Mouse (Mus musculus): ENCODE results near the gene Mrtfb. TPM values are rescaled to one million over a fixed set of nuclear protein-coding genes. Genes with fewer than 3 reads are reported as not detected.
"Not testable (repeated sequence)": the region's sequence is repeated elsewhere in the genome, so short reads cannot be mapped to it uniquely, and the experiment has no call there.

Gene Mrtfb
- polyA plus RNA-seq, 1 experiment from 2014 or later, result 22.5 TPM

- Histone ChIP-seq H3K9ac (no peak overlapping the region), H3K36me3 (peaks cover 6% of the 10 kb centered on the region; the same call in 1 of the 2 replicates), H3K27ac (no peak overlapping the region), H3K4me2 (no peak overlapping the region), H3K9me3 (no peaks in the 10 kb centered on the region), H3K4me1 (0 out of 2 replicates have a peak, but pooled peaks cover 3% of the 10 kb centered on the region), H3K4me3 (replicated peaks) (no peak overlapping the region), H3K27me3 (replicated peaks) (no peaks in the 10 kb centered on the region)
- ATAC-seq (ENCODE audit: insufficient read depth, low FRiP score, low read depth), result no peak
- 54% methylated on average over 3 of the region's 3 CpGs for WGBS
Measured at GRCm38 (mm10) chr16:13331898-13332297, 75.6 kb downstream of the Mrtfb start.

- Histone ChIP-seq H3K9ac (no peak overlapping the region), H3K27ac (no peak overlapping the region), H3K36me3 (peaks cover 2% of the 10 kb centered on the region; the same call in 1 of the 2 replicates), H3K4me1 (0 out of 2 replicates have a peak, but pooled peaks cover 3% of the 10 kb centered on the region), H3K4me2 (no peak overlapping the region), H3K4me3 (replicated peaks) (no peak overlapping the region), H3K9me3 (no peaks in the 10 kb centered on the region), H3K27me3 (replicated peaks) (no peaks in the 10 kb centered on the region)
- ATAC-seq (ENCODE audit: insufficient read depth, low FRiP score, low read depth), result no peak
- 81% methylated on average over 2 of the region's 2 CpGs for WGBS
Measured at GRCm38 (mm10) chr16:13332536-13332935, 76.3 kb downstream of the Mrtfb start.

- Histone ChIP-seq H3K4me1 (0 out of 2 replicates have a peak, but pooled peaks cover 3% of the 10 kb centered on the region), H3K27me3 (replicated peaks) (no peaks in the 10 kb centered on the region), H3K9ac (no peak overlapping the region), H3K9me3 (no peaks in the 10 kb centered on the region), H3K27ac (no peak overlapping the region), H3K36me3 (no peaks in the 10 kb centered on the region), H3K4me2 (no peak overlapping the region), H3K4me3 (replicated peaks) (no peak overlapping the region)
- no peak for ATAC-seq (ENCODE audit: insufficient read depth, low FRiP score, low read depth)
- WGBS, result 72% methylated on average over 5 of the region's 5 CpGs
Measured at GRCm38 (mm10) chr16:13333781-13334341, 77.6 kb downstream of the Mrtfb start.

- H3K9me3 ChIP-seq, result no peaks in the 10 kb centered on the region
- H3K27me3 ChIP-seq (replicated peaks), result no peaks in the 10 kb centered on the region
- 0 out of 2 replicates have a peak, but pooled peaks cover 3% of the 10 kb centered on the region for H3K4me1 ChIP-seq
- no peak overlapping the region for H3K27ac ChIP-seq
- H3K4me2 ChIP-seq, result no peak overlapping the region
- no peak overlapping the region for H3K9ac ChIP-seq
- 72% methylated on average over 5 of the region's 5 CpGs for WGBS
- H3K36me3 ChIP-seq, result no peaks in the 10 kb centered on the region
- no peak overlapping the region for H3K4me3 ChIP-seq (replicated peaks)
- no peak for ATAC-seq (ENCODE audit: insufficient read depth, low FRiP score, low read depth)
Measured at GRCm38 (mm10) chr16:13336503-13337230, 80.4 kb downstream of the Mrtfb start.

GRCm38 (mm10) chr16:13338094-13338493 lies 81.8 kb downstream of the Mrtfb start:
- H3K27me3 ChIP-seq (replicated peaks), result no peaks in the 10 kb centered on the region
- 65% methylated on average over 4 of the region's 4 CpGs for WGBS
- no peak overlapping the region for H3K9ac ChIP-seq
- ATAC-seq (ENCODE audit: insufficient read depth, low FRiP score, low read depth), result no peak
- no peak overlapping the region for H3K27ac ChIP-seq
- no peak overlapping the region for H3K4me3 ChIP-seq (replicated peaks)
- no peaks in the 10 kb centered on the region for H3K36me3 ChIP-seq
- H3K4me1 ChIP-seq, result 0 out of 2 replicates have a peak, but pooled peaks cover 3% of the 10 kb centered on the region
- H3K9me3 ChIP-seq, result no peaks in the 10 kb centered on the region
- H3K4me2 ChIP-seq, result no peak overlapping the region

GRCm38 (mm10) chr16:13339433-13339832 lies 83.2 kb downstream of the Mrtfb start:
- no peaks in the 10 kb centered on the region for H3K27me3 ChIP-seq (replicated peaks)
- no peak overlapping the region for H3K4me3 ChIP-seq (replicated peaks)
- no peak overlapping the region for H3K9ac ChIP-seq
- no peak overlapping the region for H3K4me2 ChIP-seq
- no peak for ATAC-seq (ENCODE audit: insufficient read depth, low FRiP score, low read depth)
- no peak overlapping the region for H3K27ac ChIP-seq
- 91% methylated on average over 6 of the region's 6 CpGs for WGBS
- no peaks in the 10 kb centered on the region for H3K4me1 ChIP-seq
- no peaks in the 10 kb centered on the region for H3K9me3 ChIP-seq
- H3K36me3 ChIP-seq, result no peaks in the 10 kb centered on the region

GRCm38 (mm10) chr16:13345822-13346221 lies 89.5 kb downstream of the Mrtfb start:
- H3K27me3 ChIP-seq (replicated peaks); H3K4me3 ChIP-seq (replicated peaks); H3K36me3 ChIP-seq; H3K9me3 ChIP-seq; H3K4me1 ChIP-seq; H3K27ac ChIP-seq; ATAC-seq (ENCODE audit: insufficient read depth, low FRiP score, low read depth); H3K4me2 ChIP-seq; H3K9ac ChIP-seq: not testable (repeated sequence)
- WGBS, result 87% methylated on average over 2 of the region's 2 CpGs

- no peak for ATAC-seq (ENCODE audit: insufficient read depth, low FRiP score, low read depth)
- Histone ChIP-seq H3K9me3 (no peaks in the 10 kb centered on the region), H3K4me3 (replicated peaks) (no peak overlapping the region), H3K27ac (no peak overlapping the region), H3K4me1 (peaks cover 4% of the 10 kb centered on the region; the same call in 1 of the 2 replicates), H3K36me3 (no peaks in the 10 kb centered on the region), H3K27me3 (replicated peaks) (no peaks in the 10 kb centered on the region), H3K4me2 (no peak overlapping the region), H3K9ac (no peak overlapping the region)
- WGBS, result 89% methylated on average over 4 of the region's 4 CpGs
Measured at GRCm38 (mm10) chr16:13350729-13351128, 94.4 kb downstream of the Mrtfb start.

GRCm38 (mm10) chr16:13351268-13351667 lies 95.0 kb downstream of the Mrtfb start:
- H3K27me3 ChIP-seq (replicated peaks), result no peaks in the 10 kb centered on the region
- no peak overlapping the region for H3K9ac ChIP-seq
- no peak for ATAC-seq (ENCODE audit: insufficient read depth, low FRiP score, low read depth)
- H3K27ac ChIP-seq, result no peak overlapping the region
- no peaks in the 10 kb centered on the region for H3K36me3 ChIP-seq
- H3K4me1 ChIP-seq, result peaks cover 4% of the 10 kb centered on the region; the same call in 1 of the 2 replicates
- no peak overlapping the region for H3K4me2 ChIP-seq
- no peaks in the 10 kb centered on the region for H3K9me3 ChIP-seq
- no peak overlapping the region for H3K4me3 ChIP-seq (replicated peaks)

GRCm38 (mm10) chr16:13353927-13354326 lies 97.6 kb downstream of the Mrtfb start:
- no peaks in the 10 kb centered on the region for H3K36me3 ChIP-seq
- WGBS, result 41% methylated on average over 4 of the region's 4 CpGs

GRCm38 (mm10) chr16:13354431-13354830 lies 98.2 kb downstream of the Mrtfb start:
- Histone ChIP-seq H3K27ac (peak overlapping the region; percentile 8), H3K4me2 (no peak overlapping the region), H3K4me1 (peaks cover 22% of the 10 kb centered on the region), H3K4me3 (replicated peaks) (no peak overlapping the region), H3K36me3 (no peaks in the 10 kb centered on the region), H3K9me3 (no peaks in the 10 kb centered on the region), H3K9ac (no peak overlapping the region), H3K27me3 (replicated peaks) (no peaks in the 10 kb centered on the region)
- no peak for ATAC-seq (ENCODE audit: insufficient read depth, low FRiP score, low read depth)
- 48% methylated on average over 5 of the region's 5 CpGs for WGBS

More at GRCm38 (mm10) chr16:13353927-13354326, 97.6 kb downstream of the Mrtfb start:
- Histone ChIP-seq H3K9ac (no peak overlapping the region), H3K4me2 (no peak overlapping the region), H3K27ac (no peak overlapping the region; the same call in 1 of the 2 replicates), H3K27me3 (replicated peaks) (no peaks in the 10 kb centered on the region), H3K4me3 (replicated peaks) (no peak overlapping the region), H3K9me3 (no peaks in the 10 kb centered on the region), H3K4me1 (peaks cover 17% of the 10 kb centered on the region)
- ATAC-seq (ENCODE audit: insufficient read depth, low FRiP score, low read depth), result no peak

All from stomach, embryonic 15.5 days (tissue).